ENCODE assay signal across 22 mouse cellular contexts in genomic region chr6:4570412-4570811, GRCm38 (mm10). TPM values are rescaled to one million over a fixed set of nuclear protein-coding genes. Genes with fewer than 3 reads are reported as not detected.
DNase-seq lines count a peak whose midpoint lies in the region; TF ChIP-seq lines count a peak whose summit lies in the region.
"Had no signal": no experiment of that assay in that cellular context is flagged by ENCODE, and none has a peak within 500 bp of the region (broad histone marks: within the 10 kb centered on the region; RNA-seq: fewer than 3 reads in every experiment).

No protein-coding gene starts in this region.

- 41% methylated on average over 4 of the region's 4 CpGs for WGBS in limb, embryonic 10.5 days

- H3K36me3 ChIP-seq in ES-E14 (ENCODE audit: control insufficient read depth, insufficient read depth, low read length, poor library complexity, severe bottlenecking) = no peaks in the 10 kb centered on the region
- no peaks in the 10 kb centered on the region for H3K36me3 ChIP-seq in limb, embryonic 10.5 days
- H3K36me3 ChIP-seq: embryonic facial prominence, embryonic 15.5 days; forebrain, embryonic 10.5 days; heart, embryonic 10.5 days; intestine, embryonic 15.5 days had no signal

- no peaks in the 10 kb centered on the region for H3K4me1 ChIP-seq in ES-E14 (ENCODE audit: control insufficient read depth in 2 of 2, insufficient read depth in 2 of 2, low read length in 2 of 2, poor library complexity in 1 of 2)
- peaks cover 31% of the 10 kb centered on the region for H3K4me1 ChIP-seq in limb, embryonic 10.5 days
- H3K4me1 ChIP-seq: embryonic facial prominence, embryonic 15.5 days; heart, embryonic 10.5 days; intestine, embryonic 15.5 days had no signal

- H3K27me3 ChIP-seq in limb, embryonic 10.5 days (ENCODE audit: low read depth, poor library complexity, severe bottlenecking) = no peaks in the 10 kb centered on the region
- H3K27me3 ChIP-seq: embryonic facial prominence, embryonic 15.5 days; intestine, embryonic 15.5 days had no signal

- no peak overlapping the region for H3K27ac ChIP-seq in ES-E14 (ENCODE audit: insufficient read depth, low read depth, low read length, poor library complexity, severe bottlenecking)
- H3K27ac ChIP-seq in limb, embryonic 10.5 days = peak overlapping the region; percentile 84
- H3K27ac ChIP-seq: embryonic facial prominence, embryonic 15.5 days; forebrain, embryonic 10.5 days; heart, embryonic 10.5 days; hindbrain, embryonic 14.5 days; intestine, embryonic 15.5 days had no signal

- no peak overlapping the region for H3K4me3 ChIP-seq in ES-E14 (ENCODE audit: insufficient read depth in 1 of 2, low read depth in 1 of 2, low read length in 2 of 2, poor library complexity in 1 of 2, severe bottlenecking in 1 of 2)
- no peak overlapping the region for H3K4me3 ChIP-seq in limb, embryonic 10.5 days
- H3K4me3 ChIP-seq: embryonic facial prominence, embryonic 15.5 days; erythroblast, embryonic 14.5 days; forebrain, embryonic 10.5 days; heart, embryonic 10.5 days; intestine, embryonic 15.5 days had no signal

- peak; percentile 70 for DNase-seq in embryo, embryonic 10 days (ENCODE audit: low spot score)
- no peak for DNase-seq in embryo, embryonic 9.5 days (ENCODE audit: extremely low spot score)
- DNase-seq in ES-E14 (ENCODE audit: low read depth, low spot score) = no peak
- DNase-seq in limb, embryonic 10.5 days (ENCODE audit: low spot score) = peak; percentile 79
- DNase-seq in yolk sac, embryonic 10.5 days (ENCODE audit: low spot score) = peak; percentile 61
- DNase-seq in cerebellum, postnatal 14 days = no peak
- no peak for DNase-seq in thymus, postnatal 25 days
- DNase-seq: adrenal gland, postnatal 14 days; B cell, adult 2 months; cerebellum, adult 11-12 months; cerebellum, adult 9-10 months; cerebellum, postnatal 36 days; gastrocnemius, postnatal 36 days; heart, adult 11 months; heart, postnatal 10 days; heart, postnatal 4 days had no signal

- H3K9me3 ChIP-seq in ES-E14 (ENCODE audit: control insufficient read depth, insufficient read depth, low read depth, low read length) = no peaks in the 10 kb centered on the region
- H3K9me3 ChIP-seq in limb, embryonic 10.5 days (replicated peaks) = no peaks in the 10 kb centered on the region
- H3K9me3 ChIP-seq: embryonic facial prominence, embryonic 15.5 days; forebrain, embryonic 10.5 days; heart, embryonic 10.5 days; intestine, embryonic 15.5 days had no signal

- in situ Hi-C loops in ES-E14 (cut with MboI; ENCODE audit: low sequenced_read_pairs in 2 of 2, unreplicated experiment in 2 of 2) = no loop called here

- no peak overlapping the region for H3K9ac ChIP-seq in ES-E14 (ENCODE audit: insufficient read depth, low read depth, low read length, poor library complexity, severe bottlenecking)
- H3K9ac ChIP-seq: embryonic facial prominence, embryonic 15.5 days; hindbrain, embryonic 14.5 days; intestine, embryonic 15.5 days had no signal

TF ChIP-seq in ES-E14, 5 proteins besides CTCF, POLR2A, EP300 and RAD21:
- no peak for TF ChIP-seq ZC3H11A (IDR thresholded peaks at IDR 0.05; ENCODE audit: borderline replicate concordance, low read depth, low read length)
- TF ChIP-seq ZNF384 (IDR thresholded peaks at IDR 0.05; ENCODE audit: low read depth, low read length) = no peak
- no peak for TF ChIP-seq MAFK (IDR thresholded peaks at IDR 0.05; ENCODE audit: insufficient read depth, low read depth, low read length)
- no peak for TF ChIP-seq HCFC1 (IDR thresholded peaks at IDR 0.05; ENCODE audit: borderline replicate concordance, insufficient read depth, low read length)
- TF ChIP-seq CHD2 (IDR thresholded peaks at IDR 0.05; ENCODE audit: low read depth, low read length) = peak; percentile 64; the same call in 1 of the 2 replicates

RNA-seq across cellular contexts. Expression of gene Casd1, which starts 30.2 kb away (rescaled TPM):
- 12.5 and 15.6 TPM in 2 replicates for total RNA-seq in ES-E14 (2012; rRNA removed)
- polyA plus RNA-seq in limb, embryonic 10.5 days (2016; fragmentation: Nextera tagmentation; extraction: Ambion mirVana) = 84.3 and 89.6 TPM in 2 replicates

Comparison
In these comparisons a context has a peak if more than half of its experiments do, and no peak if none do; other contexts are left out.
1. DNase-seq: peak in embryo, embryonic 10 days (single experiment), limb, embryonic 10.5 days (single experiment) and yolk sac, embryonic 10.5 days (single experiment); none in embryo, embryonic 9.5 days (single experiment), ES-E14 (single experiment), cerebellum, postnatal 14 days (0 of 2) and thymus, postnatal 25 days (single experiment).